Mouse (Mus musculus) testis, postnatal 14 days (tissue): ENCODE data around the gene Zfp597.
"Not testable (repeated sequence)": the region's sequence is repeated elsewhere in the genome, so short reads cannot be mapped to it uniquely, and the experiment has no call there.

ENCODE experiments used
- DNase-seq: peaks from one replicate; pipeline ENCODE4 v3.0.0; 2021; ENCODE audit warnings: low spot score

Zfp597 gene

DNA sequence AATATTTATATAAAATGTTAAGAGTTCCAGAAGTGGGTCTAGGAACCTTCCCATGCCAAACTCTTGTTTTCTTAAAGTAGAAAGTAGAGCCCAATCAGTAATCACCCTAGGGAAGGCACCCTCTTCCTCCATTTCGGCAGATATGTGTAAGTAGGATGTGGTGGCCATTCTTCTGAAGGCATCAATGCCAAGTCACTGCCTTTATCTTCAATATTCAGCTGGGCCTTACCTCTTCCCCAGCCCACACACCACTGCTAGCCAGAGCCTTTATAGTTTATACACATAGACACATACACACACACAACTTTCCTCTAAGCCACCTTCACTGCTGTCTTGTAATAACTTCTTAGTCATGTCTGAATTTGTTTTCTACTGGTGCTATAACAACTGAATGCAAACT, 28.6 kb downstream of the Zfp597 start:
- DNase-seq = no peak

DNA sequence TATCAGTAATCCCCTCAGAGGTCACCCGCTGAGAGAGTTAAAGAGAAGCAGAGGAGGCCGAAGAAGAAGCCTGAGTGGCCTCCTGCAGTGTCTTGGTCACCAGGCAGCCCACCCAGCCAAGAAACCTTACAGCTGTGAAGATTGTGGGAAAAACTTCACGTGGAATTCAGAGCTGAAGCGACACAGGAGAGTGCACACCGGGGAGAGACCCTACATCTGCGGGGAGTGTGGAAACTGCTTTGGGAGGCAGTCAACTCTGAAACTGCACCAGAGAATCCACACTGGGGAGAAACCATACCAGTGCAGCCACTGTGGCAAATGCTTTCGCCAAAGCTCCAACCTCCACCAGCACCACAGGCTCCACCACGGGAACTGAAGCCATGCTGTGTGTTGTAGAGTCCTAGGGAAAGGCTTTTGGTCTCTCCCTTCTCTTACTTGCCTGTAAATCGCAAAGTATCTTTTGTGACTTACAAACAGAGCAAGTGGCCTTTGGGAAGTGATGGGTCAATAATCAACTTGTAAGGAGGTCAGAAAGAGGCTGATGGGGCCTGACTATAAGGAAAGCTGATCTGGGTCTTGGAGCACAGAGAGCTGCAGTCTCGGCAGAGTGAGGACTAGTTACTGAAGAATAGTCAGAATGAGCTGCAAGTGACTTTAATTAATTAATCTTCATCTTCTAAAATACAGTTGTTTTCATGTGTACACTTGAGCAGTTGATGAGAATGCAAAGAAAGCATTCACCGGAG, 29.8 kb downstream of the Zfp597 start:
- DNase-seq = no peak

DNA sequence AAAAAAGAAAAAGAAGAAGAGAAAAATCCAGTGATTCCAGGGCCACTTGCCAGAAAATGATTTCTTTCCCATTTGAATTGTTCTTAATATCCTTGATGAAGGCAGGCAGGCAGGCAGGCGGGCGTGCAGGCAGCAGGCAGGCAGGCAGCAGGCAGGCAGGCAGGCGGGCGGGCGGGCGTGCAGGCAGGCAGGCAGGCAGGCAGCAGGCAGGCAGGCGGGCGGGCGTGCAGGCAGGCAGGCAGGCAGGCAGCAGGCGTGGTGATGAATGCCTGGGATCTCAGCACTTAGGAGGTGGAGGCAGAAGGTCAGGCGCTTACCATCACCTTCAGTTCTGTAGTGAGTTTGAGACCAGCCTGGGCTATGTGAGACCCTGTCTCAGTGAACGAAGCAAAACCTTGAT, 31.8 kb downstream of the Zfp597 start:
- DNase-seq = no peak

DNA sequence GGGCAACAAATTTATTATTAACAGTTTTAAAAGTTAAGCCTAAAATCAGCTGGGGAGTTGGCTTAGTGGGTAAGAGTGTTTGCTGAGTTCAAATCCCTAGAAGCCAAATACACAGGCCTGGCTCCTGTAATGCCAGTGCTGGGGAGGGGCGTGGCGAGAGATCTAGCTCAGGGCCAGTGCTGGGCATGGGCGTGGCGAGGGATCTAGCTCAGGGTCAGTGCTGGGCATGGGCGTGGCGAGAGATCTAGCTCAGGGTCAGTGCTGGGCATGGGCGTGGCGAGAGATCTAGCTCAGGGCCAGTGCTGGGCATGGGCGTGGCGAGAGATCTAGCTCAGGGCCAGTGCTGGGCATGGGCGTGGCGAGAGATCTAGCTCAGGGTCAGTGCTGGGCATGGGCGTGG, 33.1 kb downstream of the Zfp597 start:
- DNase-seq = not testable (repeated sequence)

DNA sequence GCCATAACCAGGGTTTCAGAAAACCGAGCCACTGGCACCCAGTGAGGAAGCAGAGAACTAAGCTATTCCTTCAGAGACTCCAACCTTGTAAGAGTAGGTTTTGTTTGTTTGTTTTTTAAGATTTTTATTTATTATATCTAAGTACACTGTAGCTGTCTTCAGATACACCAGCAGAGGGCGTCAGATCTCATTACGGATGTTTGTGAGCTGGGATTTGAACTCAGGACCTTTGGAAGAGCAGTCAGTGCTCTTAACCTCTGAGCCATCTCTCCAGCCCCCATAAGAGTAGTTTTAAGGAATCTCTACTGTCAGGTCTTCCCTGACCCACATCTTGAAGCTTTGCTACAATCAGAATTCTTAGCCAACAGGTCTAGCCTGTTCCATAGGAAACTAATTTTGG, 35.9 kb downstream of the Zfp597 start:
- DNase-seq = no peak

DNA sequence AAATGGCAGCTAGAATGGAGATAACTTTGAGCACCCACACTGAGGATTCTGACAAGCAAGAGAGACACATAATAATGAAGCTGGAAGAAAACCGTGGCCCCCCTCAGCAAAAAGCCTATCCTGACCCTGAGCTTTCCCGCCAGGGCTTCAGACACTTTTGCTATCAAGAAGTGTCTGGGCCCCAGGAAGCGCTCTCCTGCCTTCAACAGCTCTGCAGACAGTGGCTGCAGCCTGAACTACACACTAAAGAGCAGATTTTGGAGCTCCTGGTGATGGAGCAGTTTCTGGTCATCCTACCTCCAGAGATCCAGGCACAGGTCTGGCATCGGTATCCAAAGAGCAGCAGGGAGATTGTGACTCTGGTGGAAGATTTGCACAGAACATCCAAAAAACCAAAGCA, 36.5 kb downstream of the Zfp597 start:
- DNase-seq = no peak

DNA sequence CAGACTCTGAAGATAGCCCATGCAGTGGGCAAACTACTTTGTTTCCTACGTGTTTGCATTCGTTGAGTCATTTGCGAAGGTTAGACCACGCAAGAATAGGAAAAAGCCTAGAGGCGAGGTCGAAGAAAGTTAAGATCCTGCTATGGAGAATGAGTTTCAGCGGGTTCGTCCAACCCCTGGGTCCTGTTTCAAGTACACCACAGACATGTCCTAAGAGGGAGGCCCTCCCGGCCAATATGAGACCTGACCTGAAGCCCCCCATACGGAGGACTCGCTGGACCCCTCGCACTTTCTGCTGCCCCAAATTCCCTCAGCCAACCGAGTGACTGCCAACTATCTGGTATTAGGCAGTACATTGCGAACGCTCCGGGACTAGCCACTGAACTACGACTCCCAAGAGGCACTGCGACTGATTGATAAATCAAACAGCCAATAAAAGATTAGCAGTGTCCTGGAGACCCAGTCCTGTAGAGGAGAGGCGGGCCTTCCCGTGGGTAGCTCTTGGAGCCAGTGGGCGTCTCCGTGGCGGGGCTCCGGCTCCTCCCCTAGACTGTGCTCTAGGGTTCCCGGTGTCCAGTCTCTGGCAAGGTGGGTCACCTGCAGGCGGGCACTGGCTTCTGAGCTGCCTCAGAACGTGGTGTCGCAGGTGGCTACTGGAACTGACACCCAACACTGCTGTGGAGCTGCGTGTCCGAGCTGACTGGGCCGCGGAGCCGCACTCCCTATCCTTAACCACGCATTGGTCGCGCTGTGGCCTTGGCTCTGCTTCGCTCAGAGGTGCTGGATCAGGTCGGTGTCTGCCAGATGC, 37.4 kb downstream of the Zfp597 start, which contains the start of gene Zfp174:
TSS of gene Zfp174 (plus strand) at position 558 of the 808 bp plus-strand sequence.
- peak; percentile 96 for DNase-seq

DNA sequence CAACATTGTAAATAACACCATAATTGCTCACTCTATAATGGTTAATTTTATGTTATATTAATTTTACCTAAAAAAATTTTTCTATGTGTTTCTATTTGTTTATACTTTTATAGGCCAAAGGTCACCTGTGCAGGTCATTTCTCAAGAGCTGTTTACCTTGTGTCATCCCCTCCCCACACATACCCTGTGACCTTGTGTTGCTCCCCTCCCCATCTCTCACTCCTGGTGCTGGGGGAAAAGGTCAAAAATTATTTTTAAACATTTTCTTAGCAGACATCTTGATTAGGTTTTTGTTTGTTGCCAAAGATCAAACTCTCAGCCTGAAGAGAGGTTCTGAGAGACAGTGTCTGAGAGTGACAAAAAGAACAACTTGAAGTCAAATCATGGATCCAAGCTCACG, 40.6 kb downstream of the Zfp597 start:
- DNase-seq = no peak

DNA sequence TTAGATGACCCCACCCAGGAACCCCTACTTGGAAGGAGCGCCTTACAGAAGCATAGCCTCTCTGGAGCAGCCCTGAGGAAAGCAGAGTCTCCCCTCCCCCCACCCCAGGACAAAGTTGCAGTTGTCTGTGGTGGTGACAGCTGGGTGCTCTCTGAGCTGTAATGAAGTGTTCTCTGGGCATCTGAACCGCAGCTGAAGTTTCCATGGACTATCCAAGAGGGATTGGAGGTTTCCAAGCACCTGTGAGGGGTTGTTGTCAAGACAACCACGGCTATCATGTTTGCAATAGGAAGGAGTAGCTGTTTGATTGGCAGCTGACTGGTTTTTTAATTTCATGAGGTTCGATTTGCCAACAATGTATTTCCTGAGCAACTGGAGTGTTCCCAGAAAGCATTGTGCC, 41.4 kb downstream of the Zfp597 start:
- DNase-seq = peak; percentile 36

DNA sequence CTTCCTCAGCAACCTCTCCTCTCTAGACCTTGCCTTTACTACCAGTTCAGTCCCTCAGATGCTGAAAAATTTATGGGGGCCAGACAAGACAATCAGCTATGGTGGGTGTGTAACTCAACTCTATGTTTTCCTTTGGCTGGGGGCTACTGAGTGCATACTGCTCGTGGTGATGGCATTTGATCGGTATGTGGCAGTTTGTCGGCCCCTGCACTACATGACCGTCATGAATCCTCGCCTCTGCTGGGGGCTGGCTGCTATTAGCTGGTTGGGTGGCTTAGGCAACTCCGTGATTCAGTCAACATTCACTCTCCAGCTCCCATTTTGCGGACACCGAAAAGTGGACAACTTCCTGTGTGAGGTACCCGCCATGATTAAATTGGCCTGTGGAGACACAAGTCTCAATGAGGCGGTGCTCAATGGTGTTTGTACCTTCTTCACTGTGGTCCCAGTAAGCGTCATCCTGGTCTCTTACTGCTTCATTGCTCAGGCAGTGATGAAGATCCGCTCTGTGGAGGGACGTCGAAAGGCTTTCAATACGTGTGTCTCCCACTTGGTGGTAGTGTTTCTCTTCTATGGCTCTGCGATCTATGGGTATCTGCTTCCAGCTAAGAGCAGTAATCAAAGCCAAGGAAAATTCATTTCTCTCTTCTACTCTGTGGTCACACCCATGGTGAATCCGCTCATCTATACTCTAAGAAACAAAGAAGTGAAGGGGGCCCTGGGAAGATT, 45.0 kb downstream of the Zfp597 start:
- no peak for DNase-seq

DNA sequence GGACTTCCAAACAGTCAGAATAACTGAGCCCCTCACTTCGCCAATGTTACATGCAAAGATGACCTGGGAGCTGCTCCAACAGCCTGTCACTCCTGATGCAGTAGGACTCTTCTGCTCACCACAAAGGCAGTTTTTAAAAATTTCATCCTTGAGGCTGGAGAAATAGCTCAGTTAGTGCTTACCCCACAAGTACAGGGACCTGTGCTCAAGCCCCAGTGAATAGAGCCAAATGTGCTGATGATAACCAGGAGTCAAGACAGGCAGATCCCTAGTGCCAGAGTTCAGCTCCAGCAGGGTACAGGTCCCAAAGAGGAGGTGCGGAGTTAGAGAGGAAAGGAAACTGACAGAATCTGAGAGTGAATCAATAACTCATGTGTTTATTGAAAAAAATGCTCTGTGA, 48.9 kb downstream of the Zfp597 start:
- DNase-seq = no peak

DNA sequence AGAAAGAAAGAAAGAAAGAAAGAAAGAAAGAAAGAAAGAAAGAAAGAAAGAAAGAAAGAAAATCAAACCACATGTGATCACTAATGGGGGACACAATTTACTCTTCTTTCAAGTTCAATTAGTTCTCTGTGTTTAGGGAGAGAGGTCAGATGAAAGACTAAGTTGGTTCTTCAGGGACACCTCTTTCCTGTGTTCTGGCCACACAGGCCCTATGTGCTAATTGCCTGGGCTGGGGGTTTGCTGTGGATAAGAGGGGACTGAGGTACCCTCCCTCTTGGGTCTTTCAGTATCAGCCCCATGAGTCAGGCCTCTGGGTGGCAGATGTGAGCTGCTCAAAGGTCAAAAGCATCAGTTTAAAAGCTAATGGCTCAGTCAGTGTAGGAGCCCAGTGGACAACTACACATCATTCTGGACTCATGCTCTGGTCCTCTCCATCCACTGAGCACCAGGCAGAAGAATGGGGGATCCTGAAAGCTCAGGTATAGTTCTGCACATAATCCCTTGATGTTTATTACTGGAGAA, 53.7 kb downstream of the Zfp597 start, which contains the start of gene Olfr15:
TSS of gene Olfr15 (plus strand) at position 291 of the 522 bp plus-strand sequence.
- no peak for DNase-seq

DNA sequence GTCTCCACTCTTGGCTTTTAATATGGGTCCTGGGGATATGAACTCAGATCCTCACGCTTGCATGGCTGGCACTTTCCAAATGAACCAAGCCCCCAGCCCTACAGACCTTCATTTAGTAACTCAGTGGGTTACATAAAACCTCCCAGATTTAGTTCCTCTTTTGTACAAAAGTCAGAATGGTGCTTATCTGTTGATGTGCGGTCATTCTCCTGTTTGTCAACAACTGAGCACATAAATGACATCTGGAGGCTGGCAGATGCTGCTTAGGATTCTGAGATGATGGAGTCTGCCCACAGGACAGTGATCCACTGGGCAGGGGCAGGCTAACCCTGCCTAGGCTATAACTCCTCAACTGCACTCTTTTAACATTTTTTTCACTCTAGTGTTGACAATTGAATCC, 54.6 kb downstream of the Zfp597 start:
- DNase-seq = no peak

DNA sequence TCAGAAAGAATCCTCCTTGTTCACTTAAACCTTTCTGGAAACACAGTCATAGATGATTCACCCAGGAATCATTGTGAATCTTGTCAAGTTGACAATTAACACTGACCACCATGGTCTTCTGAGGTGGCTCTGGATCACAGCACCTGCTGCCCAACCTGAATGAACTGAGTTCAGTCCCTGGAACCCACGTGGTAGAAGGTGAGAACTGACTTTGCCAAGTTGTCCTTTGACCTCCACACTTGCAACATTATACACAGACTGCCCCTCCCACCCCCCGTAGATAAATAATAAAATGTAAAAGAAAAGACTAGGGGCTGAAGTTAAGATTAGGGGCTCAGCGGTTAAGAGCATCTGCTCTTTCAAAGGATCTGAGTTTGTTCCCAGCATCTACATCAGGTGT, 56.3 kb downstream of the Zfp597 start:
- no peak for DNase-seq

DNA sequence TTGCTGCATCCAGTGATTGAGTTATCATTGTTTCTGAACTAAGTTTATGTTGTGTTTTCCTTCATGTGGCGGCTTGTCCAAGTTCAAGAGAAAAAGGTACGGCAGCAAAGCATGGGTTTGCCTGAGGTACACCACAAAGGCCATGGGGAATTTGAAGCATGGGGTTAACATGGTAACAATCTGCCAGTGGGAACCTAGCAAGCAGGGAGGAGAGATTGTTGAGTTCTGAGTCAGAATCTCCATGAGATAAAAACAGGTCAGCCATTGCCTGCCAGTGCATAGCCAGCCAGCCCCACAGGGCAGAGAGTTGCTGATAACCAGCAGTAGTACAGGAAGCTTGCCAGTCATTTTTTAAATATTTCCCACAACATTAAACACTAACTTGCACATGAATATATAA, 64.2 kb downstream of the Zfp597 start:
- DNase-seq = no peak

DNA sequence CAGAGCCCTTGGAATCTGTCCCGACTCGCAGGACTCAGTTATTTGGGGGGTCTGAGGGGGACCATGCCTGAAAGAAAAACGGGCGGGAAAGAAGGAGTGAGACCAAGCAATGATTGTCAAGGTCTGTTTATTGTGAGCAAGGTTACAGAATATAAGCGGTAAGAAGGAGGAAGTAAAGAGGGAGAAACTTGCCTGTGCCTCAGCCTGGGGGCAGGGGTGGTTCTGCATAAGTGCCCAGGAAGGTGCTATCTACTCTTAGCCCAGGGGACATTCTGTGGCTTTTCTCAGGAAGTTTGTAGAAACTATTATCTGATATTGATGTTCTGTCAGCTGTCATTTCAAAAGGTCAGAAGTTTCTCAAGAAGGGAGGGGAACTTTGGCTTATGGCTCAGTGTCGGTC, 69.7 kb downstream of the Zfp597 start:
- DNase-seq = not testable (repeated sequence)
